Mouse (Mus musculus) embryo, embryonic 9.5 days (tissue): ENCODE measurements around the gene Mecr.
"Not testable (repeated sequence)": the region's sequence is repeated elsewhere in the genome, so short reads cannot be mapped to it uniquely, and the experiment has no call there.

Experiments used
- DNase-seq: peaks from one replicate; pipeline ENCODE4 v3.0.0-alpha.2; 2017; ENCODE audit errors: extremely low spot score

The Mecr gene

GRCm38 (mm10) chr4:131843290-131843743, at the start of gene Mecr:
Mecr (plus strand) TSS chr4:131843470.
- peak; percentile 95 for DNase-seq

GRCm38 (mm10) chr4:131796312-131797080, 46.8 kb upstream of the Mecr start:
- DNase-seq, result no peak

- DNase-seq, result no peak
Measured at GRCm38 (mm10) chr4:131797483-131797882, 45.8 kb upstream of the Mecr start.

- no peak for DNase-seq
Measured at GRCm38 (mm10) chr4:131797920-131798319, 45.4 kb upstream of the Mecr start.

- peak; percentile 51 for DNase-seq
Measured at GRCm38 (mm10) chr4:131798968-131799367, 44.3 kb upstream of the Mecr start.

- no peak for DNase-seq
Measured at GRCm38 (mm10) chr4:131803846-131804245, 39.4 kb upstream of the Mecr start.

GRCm38 (mm10) chr4:131804732-131805131, 38.5 kb upstream of the Mecr start:
- not testable (repeated sequence) for DNase-seq

- DNase-seq, result no peak
Measured at GRCm38 (mm10) chr4:131805255-131805654, 38.0 kb upstream of the Mecr start.

- DNase-seq, result no peak
Measured at GRCm38 (mm10) chr4:131812458-131812857, 30.8 kb upstream of the Mecr start.

- DNase-seq, result no peak
Measured at GRCm38 (mm10) chr4:131813798-131814197, 29.5 kb upstream of the Mecr start.

- no peak for DNase-seq
Measured at GRCm38 (mm10) chr4:131814869-131815268, 28.4 kb upstream of the Mecr start.

- no peak for DNase-seq
Measured at GRCm38 (mm10) chr4:131815774-131816173, 27.5 kb upstream of the Mecr start.

GRCm38 (mm10) chr4:131818926-131819325, 24.3 kb upstream of the Mecr start:
- no peak for DNase-seq

GRCm38 (mm10) chr4:131821161-131821731, 22.0 kb upstream of the Mecr start:
- DNase-seq, result no peak

GRCm38 (mm10) chr4:131822583-131822982, 20.7 kb upstream of the Mecr start:
- DNase-seq, result no peak

GRCm38 (mm10) chr4:131824939-131825338, 18.3 kb upstream of the Mecr start:
- no peak for DNase-seq

- no peak for DNase-seq
Measured at GRCm38 (mm10) chr4:131825830-131826229, 17.4 kb upstream of the Mecr start.

- peak; percentile 69 for DNase-seq
Measured at GRCm38 (mm10) chr4:131826905-131827304, 16.4 kb upstream of the Mecr start.

GRCm38 (mm10) chr4:131829123-131829522, 14.1 kb upstream of the Mecr start:
- DNase-seq, result no peak

GRCm38 (mm10) chr4:131831546-131832045, 11.7 kb upstream of the Mecr start:
- no peak for DNase-seq

GRCm38 (mm10) chr4:131832759-131833407, 10.4 kb upstream of the Mecr start:
- DNase-seq, result no peak

- no peak for DNase-seq
Measured at GRCm38 (mm10) chr4:131833971-131834609, 9.2 kb upstream of the Mecr start.
